Mouse (Mus musculus): ENCODE measurements at regions not wholly inside any gene's neighbourhood (a gene's known extent, or its start where the extent isn't known, plus 50 kb on each side); places are given as distances from the start of the nearest gene placed in this dataset.

DNA sequence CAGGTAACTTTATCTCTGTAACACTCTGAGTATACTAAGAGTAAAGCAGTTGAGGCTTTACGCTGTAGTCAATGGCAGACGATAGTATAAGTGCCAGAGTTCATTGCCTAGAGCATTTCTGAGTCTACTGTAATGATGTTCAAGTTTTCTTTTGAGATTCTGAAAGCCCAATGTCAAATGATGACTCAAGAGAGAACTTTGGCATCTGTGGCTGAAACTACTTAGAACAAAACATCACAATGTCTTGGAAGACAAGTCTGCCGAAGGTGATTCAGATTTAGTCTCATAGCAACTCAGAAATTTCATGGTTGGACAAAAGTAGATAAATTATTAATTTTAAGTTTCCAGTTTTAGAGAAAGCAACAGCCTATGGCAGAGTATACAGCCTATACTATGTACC, 474.2 kb upstream of the A1bg start:
- no peak for DNase-seq

DNA sequence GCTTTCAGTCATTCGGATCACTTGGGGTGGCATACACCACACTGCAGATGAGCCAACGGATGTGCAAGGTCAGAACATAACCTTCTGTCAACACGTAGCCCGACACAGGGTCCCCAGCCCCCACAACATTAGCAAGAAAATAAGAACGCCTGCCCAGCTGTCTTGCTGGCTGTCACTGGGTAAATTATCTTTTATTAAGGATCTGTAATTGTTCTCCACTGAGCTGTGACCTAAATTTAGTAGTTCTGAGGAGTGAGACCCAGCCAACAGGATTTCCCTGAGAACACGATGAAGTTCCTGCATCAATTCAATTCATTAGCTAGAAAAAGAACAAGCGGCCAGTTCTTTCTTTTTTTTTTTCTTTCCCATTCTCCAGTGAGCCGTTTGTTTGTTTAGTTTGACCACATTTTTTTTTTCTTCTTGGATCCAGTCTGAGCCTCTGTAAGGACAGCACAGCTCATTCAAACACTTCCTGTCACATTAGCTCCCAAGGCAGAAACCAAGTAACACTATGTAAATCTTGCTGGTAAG, 472.5 kb upstream of the A1bg start:
- no peak for DNase-seq

- DNase-seq, result no peak
Observed at GRCm38 (mm10) chr15:61380666-61381065, 457.9 kb upstream of the A1bg start.

DNA sequence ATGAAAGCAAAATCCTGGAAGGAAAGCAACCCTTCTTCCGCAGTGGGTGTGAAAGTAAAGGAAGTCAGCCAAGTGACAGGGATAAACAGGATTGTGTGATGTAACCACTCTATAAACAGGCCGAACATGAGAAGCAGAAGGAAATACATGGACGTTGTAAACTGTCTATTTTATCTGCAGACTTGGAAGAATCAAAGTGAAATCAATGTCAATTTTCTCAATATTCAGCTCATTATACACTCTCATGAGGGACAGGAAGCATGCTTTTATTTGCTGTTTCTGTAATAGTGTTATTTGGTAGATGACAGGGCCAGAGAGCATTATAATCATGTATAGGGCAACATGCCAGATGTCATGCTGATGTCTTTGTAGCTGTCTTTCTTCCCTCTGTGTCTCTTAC, 443.5 kb upstream of the A1bg start:
- no peak for DNase-seq

DNA sequence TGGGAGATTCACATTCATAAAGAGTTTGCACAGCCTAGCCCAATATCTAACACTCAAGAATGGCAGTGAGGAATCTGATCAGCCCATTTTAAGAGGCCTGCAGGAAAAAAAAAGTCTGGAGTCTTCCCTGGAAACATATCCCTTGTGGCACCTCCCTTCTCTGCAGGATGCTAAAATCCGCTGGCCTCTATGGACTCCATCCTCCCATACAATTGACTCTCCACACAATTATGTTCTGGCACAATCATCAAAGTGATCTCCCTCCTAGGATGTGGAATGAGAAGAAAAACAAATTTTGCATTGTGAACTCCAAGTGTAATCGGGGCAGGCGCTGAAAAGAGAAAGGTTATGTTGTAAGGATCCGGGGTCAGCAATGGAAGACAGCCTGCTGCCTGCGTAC, 442.7 kb upstream of the A1bg start:
- no peak for DNase-seq

DNA sequence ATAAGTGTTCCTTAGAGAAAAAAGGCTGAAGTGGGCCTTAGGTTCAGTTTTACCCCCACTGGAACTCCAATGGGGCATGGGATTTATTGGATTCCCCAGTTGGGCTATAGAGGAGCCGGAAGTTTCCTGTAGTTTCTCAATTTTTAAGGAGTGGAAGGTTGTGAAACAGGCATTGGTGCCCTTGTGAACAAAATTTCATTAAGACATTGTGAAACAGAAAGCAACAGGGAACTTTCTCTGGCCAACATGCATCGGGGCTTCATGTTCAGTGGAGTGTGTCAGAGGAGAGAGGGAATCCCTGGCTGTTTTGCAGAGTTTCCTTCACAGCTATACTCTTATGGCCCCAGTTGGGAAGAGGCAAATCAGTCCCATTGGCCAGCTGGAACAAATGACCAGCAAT, 441.6 kb upstream of the A1bg start:
- no peak for DNase-seq

GRCm38 (mm10) chr15:61361254-61361653, 438.4 kb upstream of the A1bg start:
- DNase-seq, result no peak

- no peak for DNase-seq
Observed at GRCm38 (mm10) chr15:61355344-61355743, 432.5 kb upstream of the A1bg start.

DNA sequence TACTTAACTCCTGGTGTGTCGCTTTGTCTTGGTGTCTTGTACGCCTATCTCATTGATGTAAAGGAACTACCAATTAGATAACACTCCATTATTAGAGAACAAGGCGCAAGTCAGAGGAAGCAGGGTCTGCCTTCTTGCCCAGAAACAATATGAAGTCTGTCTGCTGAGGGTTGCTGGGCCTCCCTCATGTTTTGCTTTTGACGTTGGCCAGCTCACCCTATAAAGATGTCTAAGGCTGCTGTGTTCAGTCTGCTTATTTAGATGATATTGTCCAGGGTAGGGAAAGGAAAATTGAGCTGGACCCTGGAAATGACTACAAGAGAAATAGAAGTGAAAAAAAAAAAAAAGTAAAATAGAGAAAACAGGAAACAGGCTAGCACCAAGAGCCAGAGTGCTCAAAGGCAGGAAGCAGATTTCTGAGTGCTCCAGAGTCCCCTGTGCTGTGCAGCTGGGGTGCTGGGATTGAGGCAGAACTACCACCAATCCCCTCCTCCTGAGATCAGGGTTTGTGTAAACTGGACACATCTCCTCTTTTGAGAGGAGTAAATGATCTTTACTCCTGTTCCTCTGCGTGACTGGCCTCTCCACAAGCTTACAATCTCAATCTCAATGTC, 429.0 kb upstream of the A1bg start:
- peak; percentile 14 for DNase-seq

DNA sequence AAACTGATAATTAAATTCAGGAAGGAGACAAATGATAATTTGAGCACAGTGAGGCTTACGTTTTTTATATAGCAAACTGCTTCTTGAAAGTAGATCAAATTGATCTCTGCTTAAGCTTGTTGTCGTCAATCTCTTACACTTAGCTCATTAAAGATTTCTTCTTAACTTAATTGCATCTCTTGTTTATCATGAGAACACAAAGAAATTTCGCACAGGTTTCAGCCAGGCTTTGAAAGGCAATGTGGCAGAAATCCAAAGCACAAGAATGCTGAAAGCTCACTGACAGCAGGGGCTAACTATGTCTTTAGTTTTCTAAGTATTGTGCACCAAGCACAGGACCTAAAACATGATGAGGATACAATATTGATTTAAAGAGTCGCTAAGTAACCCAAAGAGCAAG, 422.3 kb upstream of the A1bg start:
- no peak for DNase-seq

DNA sequence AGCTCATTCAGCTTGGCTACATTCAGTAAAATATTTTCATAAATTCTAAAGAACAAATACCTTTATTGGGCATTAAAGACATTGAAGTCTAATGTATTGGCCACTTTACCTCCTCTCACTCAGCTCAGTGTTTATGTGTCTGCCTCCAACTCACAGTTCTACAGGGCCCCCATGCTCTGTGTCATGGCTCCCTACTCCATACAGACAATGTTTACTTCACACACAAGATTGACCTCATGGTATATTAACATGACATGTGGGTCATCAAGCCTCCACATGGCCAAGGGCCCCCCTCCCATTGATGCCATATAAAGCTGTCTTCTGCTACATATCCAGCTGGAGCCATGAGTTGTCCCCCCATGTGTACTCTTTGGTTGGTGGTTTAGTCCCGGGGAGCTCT, 419.8 kb upstream of the A1bg start:
- no peak for DNase-seq

- DNase-seq, result no peak
Observed at GRCm38 (mm10) chr15:61327925-61328324, 405.1 kb upstream of the A1bg start.

DNA sequence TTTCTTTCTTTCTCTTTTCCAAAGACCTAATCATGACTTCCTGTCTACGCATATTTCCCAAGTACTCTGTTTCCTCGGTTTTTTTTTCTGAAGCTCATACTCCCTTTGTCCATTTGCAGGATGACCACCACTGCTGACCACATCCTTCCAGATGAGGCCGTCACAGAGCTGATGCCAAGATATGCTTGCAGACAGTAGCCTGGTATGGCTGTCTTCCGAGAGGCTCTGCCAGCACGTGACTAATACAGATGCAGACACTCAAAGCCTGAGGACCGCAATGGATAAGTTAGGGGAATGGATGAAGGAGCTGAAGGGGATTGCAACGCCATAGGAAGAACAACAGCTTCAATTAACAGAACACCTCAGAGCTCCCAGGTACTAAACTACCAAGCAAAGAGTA, 399.4 kb upstream of the A1bg start:
- DNase-seq, result no peak

GRCm38 (mm10) chr15:61309452-61310165, 386.8 kb upstream of the A1bg start:
- DNase-seq, result no peak

DNA sequence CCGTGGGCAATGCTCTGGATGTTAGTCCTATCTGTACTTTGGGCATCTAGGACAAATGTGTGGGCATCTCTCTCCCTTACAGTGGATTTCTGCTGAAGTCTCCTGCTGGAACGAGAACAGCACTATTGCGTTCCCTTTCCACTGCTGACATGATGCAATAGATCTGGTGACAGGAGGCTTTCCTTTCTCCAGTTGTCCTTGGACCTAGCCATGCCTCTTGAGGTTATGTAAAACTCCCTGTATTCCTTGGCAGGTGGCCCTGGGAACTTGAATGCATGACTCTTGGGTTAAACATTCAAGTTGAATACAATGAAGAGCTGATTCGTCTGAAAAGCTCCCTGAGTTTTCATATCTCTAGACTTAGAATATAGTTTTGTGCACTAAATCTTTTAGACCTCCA, 386.1 kb upstream of the A1bg start:
- DNase-seq, result no peak

DNA sequence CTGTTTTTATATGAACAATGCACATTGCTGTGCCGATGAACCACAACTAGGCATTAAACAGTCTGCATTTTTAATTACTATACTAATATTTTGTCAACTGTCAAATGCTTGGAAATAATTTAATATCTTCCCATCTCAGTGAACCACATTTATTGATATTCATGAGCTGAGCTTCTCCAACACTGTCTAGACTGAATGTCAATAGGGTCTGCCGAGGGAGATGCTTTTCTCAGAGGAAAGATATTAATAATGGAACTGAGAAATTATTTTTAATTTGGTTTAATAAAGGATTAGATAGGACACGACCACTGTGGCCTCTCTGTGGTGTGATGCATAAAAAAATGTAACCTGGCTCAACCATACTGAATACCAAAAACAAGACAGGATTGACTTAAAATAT, 381.7 kb upstream of the A1bg start:
- no peak for DNase-seq

DNA sequence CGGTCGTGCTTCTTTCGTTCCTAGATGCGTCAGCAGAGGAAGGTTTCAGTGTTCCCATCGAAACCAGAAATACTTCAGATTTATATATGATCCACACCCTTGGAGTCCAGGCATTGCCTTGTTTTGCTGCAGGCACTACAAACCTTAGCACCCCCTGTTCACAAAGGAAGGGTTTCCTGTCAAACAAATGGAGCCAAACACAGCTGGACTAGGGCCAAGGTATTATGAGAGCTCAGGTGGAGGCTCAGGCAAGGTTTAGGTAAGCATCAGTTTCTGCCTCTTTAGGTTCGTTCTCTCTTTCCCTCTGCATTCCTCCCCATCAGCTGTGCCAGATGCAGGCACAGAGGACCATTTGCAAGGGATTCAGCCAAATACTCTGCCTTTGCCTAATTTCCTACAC, 377.0 kb upstream of the A1bg start:
- DNase-seq, result no peak

DNA sequence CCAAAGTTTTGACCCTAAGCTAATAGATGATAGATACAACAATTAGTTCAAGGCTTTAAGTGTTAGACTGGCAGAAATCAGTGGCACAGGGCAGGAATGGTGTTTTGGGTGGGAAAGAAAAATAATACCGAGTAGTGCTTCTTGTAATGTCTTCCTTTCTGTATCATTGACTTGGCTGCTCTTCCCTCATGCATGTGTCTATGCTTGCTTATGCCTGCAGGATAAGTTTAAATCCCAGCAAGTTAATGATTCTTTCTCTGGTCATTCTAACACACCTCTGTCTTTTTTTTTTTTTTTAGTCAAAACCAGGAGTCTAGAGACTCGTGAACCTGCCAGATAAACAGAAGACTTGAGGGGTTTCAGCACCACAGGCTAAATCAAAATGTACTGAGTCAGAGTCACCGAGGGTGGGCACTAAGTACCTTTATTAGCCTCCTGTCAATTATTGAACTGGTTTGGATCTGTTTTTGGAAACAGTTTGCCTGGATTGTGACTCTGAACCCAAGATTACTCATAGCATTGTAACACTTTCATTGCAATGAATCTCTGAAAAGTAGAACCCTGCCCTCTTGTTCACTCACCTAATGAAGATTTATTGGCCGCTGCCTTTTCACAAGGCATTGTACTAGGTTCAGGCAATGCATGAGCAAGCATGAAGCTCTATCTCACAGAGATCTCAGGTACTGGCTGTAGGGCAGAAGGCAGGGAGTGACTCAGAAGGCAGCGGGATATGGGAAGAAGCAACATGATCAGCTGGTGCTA, 374.8 kb upstream of the A1bg start:
- no peak for DNase-seq

GRCm38 (mm10) chr15:61294616-61295015, 371.8 kb upstream of the A1bg start:
- no peak for DNase-seq

DNA sequence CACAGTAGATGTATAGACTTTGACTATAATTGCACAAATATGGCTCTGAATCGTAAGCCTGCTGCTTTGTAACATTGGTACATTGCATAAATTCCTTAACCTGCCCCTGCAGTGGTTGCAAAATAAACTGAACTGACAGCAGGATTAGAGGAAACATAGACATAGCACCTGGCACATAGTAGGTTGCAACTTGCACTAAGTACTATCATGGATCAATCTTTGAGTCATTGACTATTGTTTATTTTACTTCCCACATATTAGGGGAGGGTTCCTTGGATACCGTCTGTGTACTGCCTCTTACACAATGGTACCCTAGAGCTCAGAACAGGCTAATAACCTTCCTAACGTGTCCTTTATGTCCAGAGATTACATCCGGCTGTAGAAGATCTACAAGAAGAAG, 371.3 kb upstream of the A1bg start:
- no peak for DNase-seq

DNA sequence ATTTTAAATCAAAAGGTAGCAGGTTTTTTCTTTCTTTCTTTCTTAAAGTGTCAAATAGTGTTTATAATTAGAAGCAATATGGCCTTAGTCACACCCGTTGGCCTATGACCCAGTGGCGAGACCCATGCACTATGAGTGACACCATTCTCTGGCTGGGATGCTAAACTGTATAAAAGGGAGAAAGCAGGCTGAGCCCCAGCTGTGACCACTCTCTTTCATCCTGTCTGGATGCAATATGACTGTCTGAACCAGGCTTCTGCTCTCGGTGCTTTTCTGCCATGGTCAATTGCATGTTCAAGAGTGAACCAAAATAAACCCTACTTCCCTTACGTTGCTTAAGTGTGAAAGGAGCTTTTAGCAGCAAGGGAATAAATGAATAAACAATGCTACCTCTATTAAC, 346.0 kb upstream of the A1bg start:
- no peak for DNase-seq

- DNase-seq, result no peak
Observed at GRCm38 (mm10) chr15:61259047-61259446, 336.2 kb upstream of the A1bg start.

GRCm38 (mm10) chr15:61244511-61244910, 321.7 kb upstream of the A1bg start:
- no peak for DNase-seq

DNA sequence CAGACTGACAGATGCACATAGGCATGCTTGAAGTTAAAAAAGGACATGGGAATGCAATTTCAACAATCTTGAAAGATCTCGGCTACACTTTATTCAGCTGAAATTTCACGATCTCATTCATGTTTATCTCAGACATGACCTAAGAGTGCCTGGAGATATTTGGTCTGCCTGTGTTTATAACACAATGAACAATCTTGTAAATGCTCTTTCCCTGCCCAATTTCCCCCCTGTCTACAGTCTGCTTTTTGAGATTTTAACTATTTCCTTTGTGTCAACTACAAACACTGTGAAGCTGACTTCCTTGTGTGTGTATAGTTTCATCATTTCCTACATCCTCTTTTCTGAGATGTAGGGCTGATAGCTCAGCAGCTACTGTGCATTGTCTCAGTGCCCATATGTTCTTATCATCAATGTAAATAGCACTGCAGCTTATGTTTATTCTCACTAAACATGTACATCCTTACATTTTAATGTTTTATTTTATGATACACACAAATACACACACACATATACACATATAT, 319.4 kb upstream of the A1bg start:
- no peak for DNase-seq
